Mouse (Mus musculus): ENCODE measurements around the gene Tceal9.

Tceal9 gene

DNA sequence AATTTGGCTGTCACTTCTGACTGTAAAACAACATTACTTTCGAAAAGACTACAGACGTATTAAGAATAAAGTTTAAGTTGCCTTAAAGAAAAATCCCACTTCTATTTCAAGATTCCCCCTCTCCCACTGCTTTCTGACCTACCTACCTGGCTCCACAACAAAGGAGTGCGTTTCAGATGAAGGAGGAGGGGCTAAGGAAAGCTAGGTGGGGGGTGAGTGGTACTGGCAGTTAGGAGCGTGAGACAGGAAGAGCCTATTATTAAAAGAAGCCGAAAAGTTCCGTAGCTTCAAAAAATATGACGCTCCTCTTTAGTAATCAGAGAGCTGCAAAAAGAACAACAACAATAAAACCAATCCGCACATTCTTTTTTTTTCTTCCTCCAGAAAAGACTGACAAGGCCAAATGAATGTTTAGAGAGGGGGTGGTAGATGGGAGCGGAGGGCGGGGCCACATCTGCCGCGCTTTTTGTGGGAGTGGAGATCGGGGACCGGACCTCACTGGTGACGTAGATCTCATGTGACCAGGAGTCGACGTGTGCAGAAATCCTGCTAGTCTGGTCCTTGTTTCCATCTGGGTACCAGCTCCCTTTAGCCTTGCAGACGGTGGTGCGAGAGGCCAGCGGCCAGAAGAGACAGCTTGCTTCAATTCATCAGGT lies at the start of gene Tceal9:
TSS of gene Tceal9 (plus strand) at position 506 of the 656 bp plus-strand sequence.
- DNase-seq (ENCODE audit: low read depth, low spot score), result peak; percentile 91

DNA sequence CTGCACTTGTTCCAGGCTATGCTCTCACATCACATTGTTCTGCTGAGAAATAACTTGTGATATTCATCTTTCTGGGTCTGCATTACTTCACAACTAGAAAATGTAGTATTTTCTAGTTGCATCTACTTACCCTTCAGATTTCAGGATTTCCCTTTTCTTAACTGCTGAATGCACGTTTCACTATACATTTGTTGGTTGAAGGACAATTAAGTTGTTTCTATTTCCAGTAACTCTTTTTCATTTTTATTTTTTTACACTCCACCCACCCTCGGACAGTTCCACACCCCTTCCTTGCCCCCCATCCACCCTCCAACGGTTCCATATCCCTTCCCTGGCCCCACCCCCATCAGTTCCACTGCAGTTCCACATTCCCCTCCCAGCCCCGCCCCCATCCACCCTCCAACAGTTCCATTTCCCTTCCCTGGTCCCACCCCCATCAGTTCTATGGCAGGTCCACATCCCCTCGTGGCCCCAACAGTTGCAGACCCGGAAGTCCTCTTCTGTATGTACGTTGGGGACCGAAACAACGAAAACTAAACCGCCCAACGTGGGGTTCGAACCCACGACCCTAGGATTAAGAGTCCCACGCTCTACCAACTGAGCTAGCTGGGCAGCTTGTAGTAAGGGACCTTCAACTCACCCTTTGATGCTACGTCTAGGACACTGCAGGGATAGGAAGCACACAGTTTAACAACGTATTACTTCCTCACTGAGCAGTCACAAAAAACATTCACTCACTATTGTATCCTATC lies 49.5 kb upstream of the Tceal9 start:
- DNase-seq (ENCODE audit: low read depth, low spot score), result peak; percentile 79

DNA sequence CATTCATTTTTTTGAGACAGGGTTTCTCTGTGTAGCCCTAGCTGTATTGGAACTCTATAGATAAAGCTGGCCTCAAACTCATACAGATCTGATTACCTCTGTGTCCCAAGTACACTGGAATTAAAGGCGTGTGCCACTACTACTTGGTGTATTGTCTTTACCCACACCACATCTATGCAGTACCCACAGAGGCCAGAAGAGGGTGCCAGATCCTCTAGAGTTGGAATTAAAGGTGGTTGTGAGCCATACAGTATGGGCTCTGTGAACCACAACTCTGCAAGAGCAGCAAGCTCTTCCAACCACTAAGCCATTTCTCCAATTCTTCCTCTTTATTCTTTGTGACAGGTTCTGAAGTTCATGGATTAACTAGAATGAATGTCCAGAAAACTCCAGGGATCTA lies 48.0 kb upstream of the Tceal9 start:
- peak; percentile 70 for DNase-seq (ENCODE audit: low read depth, low spot score)

DNA sequence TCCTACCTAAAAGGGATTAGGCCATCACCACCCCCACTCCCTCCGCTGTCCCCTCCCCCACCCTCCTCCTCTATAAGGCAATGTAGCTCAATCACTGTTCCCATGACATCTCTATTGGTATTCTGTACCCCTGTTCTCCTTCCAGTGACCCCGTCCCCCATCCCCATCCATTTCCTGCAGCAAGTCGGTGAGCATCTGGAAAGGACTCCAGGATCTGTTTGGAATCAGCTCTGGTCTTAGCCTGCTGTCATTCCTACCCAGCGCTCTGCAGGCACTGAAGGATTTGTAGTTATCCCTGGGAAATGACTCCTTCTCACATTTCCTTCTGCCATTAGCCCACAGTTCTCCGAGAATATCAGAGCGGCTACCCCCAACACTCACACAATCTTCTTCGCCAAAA lies 41.6 kb upstream of the Tceal9 start:
- peak; percentile 1 for DNase-seq (ENCODE audit: low read depth, low spot score)

DNA sequence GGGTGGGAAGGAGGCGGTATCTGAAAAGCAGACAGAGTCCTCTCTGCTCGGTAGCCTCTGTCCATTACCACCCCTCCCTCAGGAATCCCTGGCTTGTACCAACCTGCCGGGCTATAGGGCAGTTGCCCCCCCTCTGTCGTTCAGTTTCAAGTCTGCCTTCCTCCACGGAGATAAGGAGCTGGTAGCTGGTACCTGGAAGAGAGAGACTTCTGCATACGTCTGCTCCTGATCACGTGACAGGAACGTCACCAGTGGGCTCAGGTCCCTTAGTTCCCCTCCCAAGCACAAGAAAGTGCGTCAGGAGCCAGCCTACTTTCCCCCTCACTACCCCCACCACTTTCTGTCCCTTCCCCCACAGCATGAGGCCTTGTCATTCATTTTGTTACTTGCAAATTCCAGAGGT lies 41.2 kb upstream of the Tceal9 start, which contains the start of gene Tceal5:
TSS of gene Tceal5 (minus strand) at position 213 of the 403 bp plus-strand sequence.
- DNase-seq (ENCODE audit: low read depth, low spot score), result peak; percentile 44

DNA sequence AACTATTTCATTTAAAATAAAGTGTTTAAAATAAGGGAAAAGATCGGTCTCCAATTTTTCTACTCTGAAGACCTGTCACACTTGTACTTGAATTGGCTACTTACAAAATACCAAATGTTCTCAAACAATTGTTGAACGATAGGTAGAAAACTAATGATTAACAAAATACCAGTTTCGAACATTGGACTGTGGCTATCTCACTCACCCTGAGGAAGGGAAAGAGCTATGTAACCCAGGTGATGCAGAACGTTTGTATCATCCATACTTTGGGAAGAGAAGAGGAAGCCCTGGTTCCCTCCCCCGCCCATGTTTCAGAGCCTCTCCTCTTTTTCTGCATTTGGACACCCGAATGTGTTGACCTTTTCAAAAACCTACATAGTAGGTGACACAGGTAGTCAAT lies 40.5 kb upstream of the Tceal9 start:
- no peak for DNase-seq (ENCODE audit: low read depth, low spot score)

DNA sequence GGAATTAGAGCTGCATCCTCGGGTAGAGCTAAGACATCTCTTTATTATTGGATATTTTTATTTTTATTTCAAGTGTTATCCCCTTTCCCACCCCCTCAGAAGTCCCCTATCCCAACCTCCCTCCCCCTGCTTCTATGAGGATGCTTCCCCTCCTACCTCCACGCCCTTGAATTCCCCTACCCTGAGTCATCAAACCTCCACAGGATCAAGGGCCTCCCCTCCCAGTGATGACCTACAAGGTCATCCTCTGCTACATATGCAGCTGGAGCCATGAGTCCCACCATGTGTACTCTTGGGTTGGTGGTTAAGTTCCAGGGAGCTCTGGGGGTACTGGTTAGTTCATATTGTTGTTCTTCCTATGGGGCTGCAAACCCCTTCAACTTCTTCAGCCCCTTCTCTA lies 31.5 kb upstream of the Tceal9 start:
- DNase-seq (ENCODE audit: low read depth, low spot score), result peak; percentile 76

DNA sequence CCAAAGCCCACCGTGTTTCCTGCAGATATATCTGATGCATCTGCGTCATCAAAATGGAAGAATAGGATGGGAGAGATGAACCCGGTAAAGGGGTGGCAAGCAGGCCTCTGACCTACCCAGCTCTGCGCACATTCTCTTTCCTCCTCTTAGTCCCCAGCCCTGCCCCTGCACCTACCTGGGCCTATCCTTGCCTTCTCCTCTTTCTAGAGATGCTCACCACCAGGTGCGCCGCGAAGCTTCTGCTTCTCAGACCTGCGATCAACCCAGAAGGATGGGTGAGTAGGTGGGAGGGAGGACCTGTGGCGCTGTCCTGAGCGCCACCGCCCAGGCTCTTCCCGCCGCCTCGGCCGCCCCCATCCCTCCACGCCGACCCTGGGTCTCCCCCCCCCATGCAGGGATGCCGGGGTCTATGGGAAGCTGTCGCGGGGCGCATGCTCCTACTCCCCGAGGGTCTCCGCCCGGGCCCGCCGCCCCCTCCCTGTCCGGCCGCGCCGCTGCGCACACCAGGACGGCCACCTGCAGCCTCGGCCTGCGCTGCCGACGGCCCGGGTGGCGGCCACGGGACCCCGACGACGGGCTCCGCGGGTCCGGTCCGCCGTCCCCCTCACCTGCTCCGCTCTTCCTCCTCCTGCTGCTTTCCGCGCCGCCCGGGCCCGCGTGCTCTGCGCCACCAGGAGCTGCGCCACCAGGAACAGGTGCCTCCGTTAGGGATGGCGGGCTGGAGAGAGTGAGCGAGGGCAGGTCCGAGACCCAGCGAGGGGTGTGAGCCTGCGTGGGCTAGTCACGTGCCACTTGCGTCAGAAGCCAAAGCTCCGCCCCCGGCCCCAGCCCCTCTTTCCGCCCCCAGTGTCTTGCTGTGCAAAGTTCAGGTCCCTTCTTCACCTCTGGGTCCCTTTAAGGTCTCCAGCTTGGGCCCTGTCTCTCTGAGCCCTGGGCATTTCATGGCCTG lies 29.9 kb upstream of the Tceal9 start, which contains the start of the genes Tceal7 and Bex1:
TSS of gene Tceal7 (plus strand) at position 51 of the 949 bp plus-strand sequence.
TSS of gene Bex1 (minus strand) at position 785 of the 949 bp plus-strand sequence.
- DNase-seq (ENCODE audit: low read depth, low spot score), result peak; percentile 35

DNA sequence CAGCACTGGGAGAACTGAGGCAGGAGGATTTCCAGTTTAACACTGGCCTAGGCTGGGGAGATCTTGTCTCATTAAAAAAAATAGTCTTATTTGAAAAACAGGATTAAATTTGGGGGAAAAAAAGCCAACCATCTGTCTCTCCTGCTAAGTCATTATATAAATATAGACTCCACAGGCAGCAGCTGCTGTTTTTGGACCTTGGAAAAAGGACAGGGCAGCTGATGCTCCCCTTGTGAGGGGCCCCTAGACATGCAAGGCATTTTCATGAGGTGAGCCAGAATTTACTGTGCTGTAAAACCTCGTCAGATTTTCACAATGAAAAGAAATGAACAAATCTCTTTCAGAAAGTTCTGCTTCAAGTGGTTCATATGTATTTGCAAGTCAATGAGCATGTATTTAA lies 28.6 kb upstream of the Tceal9 start:
- DNase-seq (ENCODE audit: low read depth, low spot score), result no peak

DNA sequence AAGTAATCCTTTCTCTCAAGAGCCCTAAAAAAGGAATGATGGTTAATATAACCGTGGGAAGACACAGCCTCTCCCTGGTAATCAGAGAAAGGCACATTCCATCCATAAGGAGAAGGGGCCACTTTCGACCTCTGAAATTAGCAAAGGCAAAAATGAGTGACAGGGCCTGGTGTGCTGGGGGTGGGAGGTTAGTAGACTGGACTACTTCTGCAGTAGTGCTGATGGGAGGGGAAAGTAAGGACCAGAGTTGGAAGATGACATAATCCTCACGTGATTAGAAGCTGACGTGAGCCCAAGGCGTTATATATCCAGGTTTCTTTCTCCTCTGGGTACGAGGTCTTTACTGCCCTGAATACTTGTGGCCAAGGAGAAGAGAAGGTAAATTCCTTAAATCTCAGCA lies 21.2 kb upstream of the Tceal9 start:
- DNase-seq (ENCODE audit: low read depth, low spot score), result no peak

DNA sequence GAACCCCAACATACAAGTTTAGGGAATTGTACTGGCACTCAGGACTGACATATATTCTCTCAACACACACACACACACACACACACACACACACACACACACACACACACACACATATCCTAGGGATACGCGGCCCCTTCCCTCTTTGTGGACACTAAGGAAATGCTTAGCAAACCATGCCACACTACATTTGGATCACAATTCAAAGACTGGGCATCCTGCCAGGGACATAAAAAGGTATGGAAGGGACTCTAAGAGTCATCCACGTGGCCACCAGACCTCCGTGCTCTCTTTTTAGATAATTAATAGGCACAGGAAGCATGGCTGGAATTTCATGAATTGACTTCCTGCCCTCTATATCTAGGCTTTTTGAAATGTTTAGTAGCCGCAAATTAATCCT lies 17.1 kb upstream of the Tceal9 start:
- DNase-seq (ENCODE audit: low read depth, low spot score), result no peak

DNA sequence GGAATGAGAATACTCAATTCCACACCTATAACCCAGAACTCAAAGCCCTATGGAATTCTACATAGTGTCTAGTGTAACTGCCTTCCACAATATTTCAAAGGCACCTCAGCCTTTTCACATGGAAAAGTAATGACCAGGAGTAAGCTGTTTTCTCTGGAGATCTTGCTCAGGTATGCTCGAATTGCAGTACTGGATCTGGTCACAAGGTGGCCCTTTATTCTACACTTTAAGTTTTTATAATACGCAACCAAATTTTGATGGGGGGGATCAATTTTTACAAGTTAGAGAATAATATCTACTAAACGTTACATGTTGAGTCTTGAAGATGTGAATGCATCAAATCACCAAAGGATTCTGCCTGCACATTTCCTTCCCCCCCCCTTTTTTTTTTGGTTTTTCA lies 6.8 kb upstream of the Tceal9 start:
- peak; percentile 27 for DNase-seq (ENCODE audit: low read depth, low spot score)

DNA sequence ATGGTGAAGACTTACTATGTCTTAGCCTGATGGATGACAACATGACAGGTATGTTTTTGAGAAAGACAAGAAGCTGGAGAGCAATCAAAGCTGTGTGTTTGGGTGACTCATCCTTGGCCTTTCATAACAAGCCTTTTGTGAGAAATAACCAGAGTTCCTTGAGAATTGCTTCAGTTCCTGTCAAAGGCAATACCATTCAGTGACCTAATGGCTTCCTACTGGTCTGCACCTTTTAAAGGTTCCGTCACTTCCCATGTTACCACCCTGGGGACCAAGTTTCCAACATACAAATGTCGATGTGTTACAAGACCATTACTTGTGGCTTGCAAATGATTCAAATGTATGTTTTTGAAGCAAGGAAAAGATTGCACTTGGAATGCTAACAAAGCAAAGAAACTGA lies 1.7 kb upstream of the Tceal9 start:
- no peak for DNase-seq (ENCODE audit: low read depth, low spot score)

DNA sequence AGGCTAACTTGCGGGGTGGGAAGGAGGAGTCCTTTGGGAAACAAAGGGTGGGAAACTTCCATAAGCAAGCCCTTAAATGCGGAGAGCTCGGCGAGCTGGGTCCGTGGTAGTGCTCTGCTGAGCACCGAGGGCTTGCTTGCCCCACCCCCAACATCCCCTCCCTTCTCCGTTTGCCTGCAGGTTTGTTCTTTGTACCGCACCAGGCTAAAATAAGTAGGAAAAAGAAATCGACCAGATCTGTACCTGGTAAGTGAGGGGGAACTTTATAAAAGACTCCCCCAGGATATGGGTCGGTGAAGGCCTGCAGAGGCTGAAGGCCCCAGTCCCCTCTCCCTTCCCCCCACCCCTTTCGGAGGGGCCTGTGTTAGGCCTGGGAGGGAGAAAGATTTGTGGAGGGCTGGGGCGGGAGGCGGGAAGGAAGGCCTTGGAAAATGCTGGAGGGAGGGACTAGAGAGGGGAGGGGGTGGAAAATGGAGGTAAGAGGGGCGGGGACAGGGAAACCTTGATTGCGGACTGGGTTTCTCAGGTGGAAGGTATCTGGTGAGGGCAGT lies 717 bp downstream of the Tceal9 start:
- peak; percentile 90 for DNase-seq (ENCODE audit: low read depth, low spot score)

DNA sequence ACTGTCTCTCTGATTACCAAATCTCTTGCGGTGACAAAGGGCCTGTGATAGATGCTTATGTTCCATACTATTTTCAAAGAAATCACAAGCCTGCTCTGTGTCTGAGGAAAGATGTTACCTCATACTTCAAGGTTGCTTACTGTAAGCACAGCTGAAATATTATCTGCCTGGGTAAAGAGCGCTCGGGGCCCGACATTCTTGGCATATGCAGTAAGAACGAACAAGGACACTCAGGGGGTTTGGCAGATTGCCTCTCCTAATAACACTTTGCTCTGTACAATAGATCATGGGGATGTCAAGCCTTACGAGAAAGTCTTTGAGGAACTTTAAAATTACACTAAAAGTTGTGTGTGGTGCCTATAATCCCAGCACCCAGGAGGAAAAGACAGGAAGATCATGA lies 3.9 kb downstream of the Tceal9 start:
- no peak for DNase-seq (ENCODE audit: low read depth, low spot score)

DNA sequence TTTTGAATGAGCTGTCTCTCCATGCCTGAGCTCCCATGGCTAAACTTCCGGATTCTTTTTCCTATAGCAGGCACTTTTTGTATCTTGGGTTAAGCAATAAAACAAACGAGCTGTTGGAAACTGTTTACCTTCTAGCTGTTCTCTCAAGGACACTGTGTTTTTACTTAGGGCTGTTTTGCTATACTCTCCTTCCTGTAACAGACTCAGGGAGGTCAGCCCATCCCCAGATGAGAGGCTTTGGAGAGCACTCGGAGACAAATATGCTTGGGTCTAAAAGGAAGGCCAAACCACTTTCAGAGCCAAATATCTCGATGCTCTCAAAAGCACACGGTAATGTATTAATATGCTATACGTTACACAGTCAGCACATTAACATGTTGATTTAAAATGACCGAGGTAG lies 4.8 kb downstream of the Tceal9 start:
- peak; percentile 8 for DNase-seq (ENCODE audit: low read depth, low spot score)

DNA sequence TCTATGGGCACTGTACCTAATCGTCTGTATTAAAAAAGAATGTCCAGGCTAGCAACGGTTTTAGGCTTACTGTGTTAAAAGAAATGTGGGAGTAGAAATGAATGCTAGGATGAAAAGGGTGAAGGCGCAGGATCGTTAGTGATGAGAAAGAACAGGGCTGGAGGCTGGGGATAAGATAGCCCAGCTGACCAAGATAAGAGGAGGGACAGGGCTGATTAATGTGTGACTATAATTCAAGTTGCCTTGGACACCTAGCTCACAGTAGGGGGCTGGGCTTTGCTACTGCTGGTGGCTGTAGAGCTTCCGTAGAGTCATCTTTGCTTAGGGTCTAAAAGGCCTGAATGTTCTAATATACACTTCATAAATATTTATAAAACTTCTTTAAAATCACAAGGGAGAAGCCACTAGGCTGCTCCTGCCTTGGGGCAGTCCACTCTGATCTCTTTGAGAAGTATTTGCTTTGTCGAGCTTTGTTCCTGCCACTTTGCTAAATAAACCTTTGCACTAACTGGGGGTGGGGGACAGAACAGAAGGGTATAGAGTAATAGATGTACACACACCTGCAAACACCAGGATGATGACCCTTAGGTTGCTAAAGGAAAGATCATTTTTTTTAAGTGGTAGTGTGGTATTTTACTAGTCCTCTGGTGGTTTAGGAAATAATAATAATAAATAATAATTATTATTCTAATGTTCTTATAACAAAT lies 7.3 kb downstream of the Tceal9 start:
- DNase-seq (ENCODE audit: low read depth, low spot score), result no peak

DNA sequence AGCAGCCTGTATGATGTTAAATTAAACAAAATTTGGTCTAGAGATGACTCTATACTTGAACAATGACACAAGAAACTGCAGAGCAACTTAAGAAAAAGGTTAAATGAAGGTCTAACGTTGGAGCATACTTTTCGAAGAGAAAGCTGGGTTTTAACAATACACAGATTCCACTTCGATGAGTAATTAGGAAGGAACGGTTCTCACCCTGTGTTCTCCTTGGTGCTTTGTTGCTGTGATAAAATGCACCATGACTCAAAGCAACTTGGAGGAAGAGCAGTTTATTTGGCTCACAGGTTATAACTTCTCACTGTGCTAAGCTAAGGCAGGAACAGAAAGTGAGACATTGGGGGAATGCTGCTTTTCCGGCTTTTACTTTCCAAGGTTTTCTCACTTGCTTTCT lies 22.8 kb downstream of the Tceal9 start:
- DNase-seq (ENCODE audit: low read depth, low spot score), result peak; percentile 11

DNA sequence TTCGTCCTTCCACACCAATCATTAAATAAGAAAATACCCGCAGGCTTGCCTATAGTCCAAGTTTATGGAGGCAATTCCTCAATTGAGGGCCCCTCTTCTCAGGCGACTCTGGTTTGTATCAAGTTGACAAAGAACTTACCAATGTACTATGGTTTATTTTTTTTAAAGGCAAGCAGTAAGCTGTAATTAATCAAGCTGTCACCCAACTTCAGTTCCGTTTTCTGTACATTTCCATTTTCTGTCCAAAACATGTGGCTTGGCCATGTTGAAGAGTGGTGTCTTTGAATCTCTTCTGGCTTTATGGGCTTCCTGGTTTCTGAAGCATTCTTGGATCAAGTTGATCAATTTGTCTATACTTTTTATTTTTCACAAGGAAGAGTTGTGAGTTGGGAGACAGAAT lies 23.3 kb downstream of the Tceal9 start:
- DNase-seq (ENCODE audit: low read depth, low spot score), result no peak

DNA sequence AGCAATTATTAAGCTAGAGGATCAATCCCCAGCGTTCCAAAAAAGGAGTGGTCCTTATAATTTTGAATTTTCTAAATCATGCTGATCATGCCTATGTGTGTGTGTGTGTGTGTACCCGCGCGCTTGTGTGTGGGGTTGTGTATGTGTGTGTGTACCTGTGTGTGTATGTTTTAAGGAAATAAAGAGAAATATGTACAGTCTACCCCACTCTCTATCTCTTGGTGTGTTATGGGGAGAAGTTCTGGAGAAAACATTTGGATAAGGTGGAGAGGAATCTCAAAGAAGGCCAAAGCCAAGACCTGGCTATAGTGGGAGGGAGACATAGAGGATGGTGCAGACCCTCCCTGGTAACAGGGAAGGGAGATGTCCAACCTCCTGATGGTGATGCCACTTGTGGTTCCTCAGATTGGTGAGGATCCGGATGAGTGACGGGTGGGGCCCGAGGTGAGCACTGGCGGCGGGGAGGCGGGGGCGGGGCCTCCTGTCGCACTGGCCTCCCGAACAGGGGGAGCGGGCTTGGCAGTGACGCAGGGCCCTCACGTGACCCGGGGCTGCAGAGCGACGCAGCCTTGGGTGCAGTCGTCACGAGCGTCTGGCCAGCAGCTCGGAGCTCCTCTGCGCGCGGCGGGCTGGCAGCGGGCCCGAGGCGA lies 25.0 kb downstream of the Tceal9 start, which contains the start of gene Bex3:
TSS of gene Bex3 (plus strand) at position 511 of the 650 bp plus-strand sequence.
- peak; percentile 47 for DNase-seq (ENCODE audit: low read depth, low spot score)
